Mouse (Mus musculus): ENCODE results near the gene Spsb3.

- no peak for TF ChIP-seq CTCF (IDR thresholded peaks at IDR 0.05; ENCODE audit: borderline replicate concordance, extremely low read depth, insufficient read depth, insufficient read length)
- peak; percentile 66 for TF ChIP-seq POLR2A (IDR thresholded peaks at IDR 0.05; ENCODE audit: borderline replicate concordance, extremely low read depth, insufficient read depth, insufficient read length, poor library complexity, severe bottlenecking)
These were observed at the start of gene Spsb3, which contains the start of gene Nubp2 for GRCm38 (mm10) chr17:24886134-24886931.

Data from brain, embryonic 14.5 days (tissue).